23 mouse cellular contexts compared by ENCODE assay signal in genomic region chr1:155808261-155808660, GRCm38 (mm10). TPM values are rescaled to one million over a fixed set of nuclear protein-coding genes. Genes with fewer than 3 reads are reported as not detected.
"Had no signal": no experiment of that assay in that cellular context is flagged by ENCODE, and none has a peak within 500 bp of the region (broad histone marks: within the 10 kb centered on the region; RNA-seq: fewer than 3 reads in every experiment).

No protein-coding gene starts in this region.

- DNase-seq: liver; lung, adult 2 months; lung, postnatal 14 days; lung, postnatal 36 days; retina, postnatal 1 day; right cerebral cortex, adult 18-20 months; right cerebral cortex, postnatal 25 days; thymus, adult 2 months; thymus, postnatal 25 days; thymus, postnatal 4 days had no signal

- H3K27ac ChIP-seq: liver, embryonic 14.5 days; lung, embryonic 15.5 days; macrophage; midbrain, embryonic 13.5 days; midbrain, embryonic 15.5 days; neural tube, embryonic 12.5 days; stomach, embryonic 15.5 days; stomach, postnatal 0 days had no signal

- H3K4me2 ChIP-seq: lung, embryonic 15.5 days; midbrain, embryonic 11.5 days; midbrain, embryonic 13.5 days; midbrain, embryonic 15.5 days; neural tube, embryonic 12.5 days; stomach, embryonic 15.5 days had no signal

- ATAC-seq: lung, postnatal 0 days; midbrain, embryonic 13.5 days; midbrain, embryonic 15.5 days had no signal

- H3K9me3 ChIP-seq: lung, embryonic 15.5 days; midbrain, embryonic 13.5 days; midbrain, embryonic 15.5 days; neural tube, embryonic 12.5 days; stomach, embryonic 15.5 days had no signal

- H3K9ac ChIP-seq: liver, embryonic 14.5 days; lung, embryonic 15.5 days; midbrain, embryonic 13.5 days; midbrain, embryonic 15.5 days; neural tube, embryonic 12.5 days; stomach, embryonic 15.5 days had no signal

- H3K4me3 ChIP-seq: lung, embryonic 15.5 days; midbrain, embryonic 13.5 days; midbrain, embryonic 15.5 days; neural tube, embryonic 12.5 days; stomach, embryonic 15.5 days had no signal

- H3K27me3 ChIP-seq: lung, embryonic 15.5 days; midbrain, embryonic 13.5 days; midbrain, embryonic 15.5 days; neural tube, embryonic 12.5 days; stomach, embryonic 15.5 days had no signal

- H3K36me3 ChIP-seq: midbrain, embryonic 15.5 days had no signal

RNA-seq across cellular contexts. Expression of gene Lhx4, which starts 56.8 kb away (rescaled TPM):
- polyA plus RNA-seq: liver, embryonic 14.5 days; liver, embryonic 16.5 days; lung, adult 2 months; lung, embryonic 15.5 days; lung, postnatal 0 days; macrophage; spleen, adult 2 months; urinary bladder, adult 2 months had no signal
